Mouse (Mus musculus) MEL (cell line): Measurements from ENCODE around the gene Matn3.

Source experiments
- CTCF ChIP-seq, 3 experiments: IDR thresholded peaks in 2 of 3; conservative IDR thresholded peaks in 1 of 3; 2 replicates each; pipeline ENCODE4 v1.5.1; 2011 to 2012; ENCODE audit warnings: low read length in 3 of 3, low read depth in 2 of 3, mild to moderate bottlenecking in 2 of 3, improper control_type of control experiment in 1 of 3, inconsistent platforms in 1 of 3, mixed read lengths in 1 of 3, moderate library complexity in 1 of 3; ENCODE audit not compliant: control insufficient read depth in 1 of 3, insufficient read depth in 1 of 3, poor library complexity in 1 of 3, severe bottlenecking in 1 of 3
- GATA1 ChIP-seq: IDR thresholded peaks from 2 replicates; pipeline ENCODE4 v1.6.1; 2011; ENCODE audit warnings: low read depth, low read length, improper control_type of control experiment
- HCFC1 ChIP-seq: IDR thresholded peaks from 2 replicates; pipeline ENCODE4 v1.6.1; 2012; ENCODE audit warnings: low read depth, mild to moderate bottlenecking, inconsistent platforms, low read length, improper control_type of control experiment, moderate library complexity
- KAT2A ChIP-seq: conservative IDR thresholded peaks from 2 replicates; pipeline ENCODE4 v1.6.1; 2012; ENCODE audit warnings: low read depth, low read length, improper control_type of control experiment, inconsistent platforms
- MAZ ChIP-seq: IDR thresholded peaks from 2 replicates; pipeline ENCODE4 v1.6.1; 2012; ENCODE audit warnings: low read depth, mild to moderate bottlenecking, inconsistent platforms, low read length, improper control_type of control experiment
- MYB ChIP-seq: IDR thresholded peaks from 2 replicates; pipeline ENCODE4 v1.6.1; 2011; ENCODE audit warnings: mild to moderate bottlenecking, low read depth, low read length, improper control_type of control experiment
- NELFE ChIP-seq: IDR thresholded peaks from 2 replicates; pipeline ENCODE4 v1.6.1; 2011; ENCODE audit warnings: low read depth, low read length, improper control_type of control experiment
- NRF1 ChIP-seq: IDR thresholded peaks from 2 replicates; pipeline ENCODE4 v1.6.1; 2014; ENCODE audit warnings: low read depth, mild to moderate bottlenecking, inconsistent platforms, low read length, improper control_type of control experiment, moderate library complexity; ENCODE audit not compliant: poor library complexity, insufficient read depth, severe bottlenecking
- POLR2A ChIP-seq, 2 experiments: IDR thresholded peaks; 2 replicates each; pipeline ENCODE4 v1.6.1; 2011 to 2012; ENCODE audit warnings: low read length in 2 of 2, mild to moderate bottlenecking in 2 of 2, control low read depth in 1 of 2, improper control_type of control experiment in 1 of 2, low read depth in 1 of 2, moderate library complexity in 1 of 2; ENCODE audit not compliant: control insufficient read depth in 1 of 2, insufficient read depth in 1 of 2, poor library complexity in 1 of 2
- TAL1 ChIP-seq: IDR thresholded peaks from 2 replicates; pipeline ENCODE4 v1.6.1; 2012; ENCODE audit warnings: mild to moderate bottlenecking, inconsistent platforms, low read length, moderate library complexity, mixed read lengths
- UBTF ChIP-seq: IDR thresholded peaks from 2 replicates; pipeline ENCODE4 v1.6.1; 2012; ENCODE audit warnings: low read depth, mild to moderate bottlenecking, inconsistent platforms, low read length, improper control_type of control experiment, moderate library complexity, borderline replicate concordance; ENCODE audit not compliant: insufficient read depth
- USF1 ChIP-seq: IDR thresholded peaks from 2 replicates; pipeline ENCODE4 v1.6.1; 2014; ENCODE audit warnings: low read depth, mild to moderate bottlenecking, inconsistent platforms, low read length, improper control_type of control experiment, moderate library complexity
- USF2 ChIP-seq, 2 experiments: IDR thresholded peaks; 2 replicates each; pipeline ENCODE4 v1.6.1; 2011 to 2012; ENCODE audit warnings: improper control_type of control experiment in 2 of 2, low read length in 2 of 2, borderline replicate concordance in 1 of 2, inconsistent platforms in 1 of 2, low read depth in 1 of 2, mild to moderate bottlenecking in 1 of 2; ENCODE audit not compliant: insufficient read depth in 1 of 2

- TF ChIP-seq CTCF (IDR thresholded peaks at IDR 0.05 in 2 of 3, conservative IDR thresholded peaks at IDR 0.05 in 1 of 3; ENCODE audit: control insufficient read depth in 1 of 3, insufficient read depth in 1 of 3, low read depth in 2 of 3, low read length in 3 of 3, poor library complexity in 1 of 3, severe bottlenecking in 1 of 3), result no peak
- TF ChIP-seq TAL1, result no peak
- TF ChIP-seq NRF1, result no peak
- no peak for TF ChIP-seq KAT2A
- no peak for TF ChIP-seq USF1
- no peak for TF ChIP-seq UBTF
- no peak for TF ChIP-seq MAZ
- TF ChIP-seq POLR2A (IDR thresholded peaks at IDR 0.05; ENCODE audit: control insufficient read depth in 1 of 2, insufficient read depth in 1 of 2, low read depth in 1 of 2, low read length in 2 of 2, poor library complexity in 1 of 2), result no peak
- TF ChIP-seq GATA1, result no peak
- TF ChIP-seq HCFC1, result no peak
- no peak for TF ChIP-seq NELFE
- no peak for TF ChIP-seq MYB
- no peak for TF ChIP-seq USF2 (IDR thresholded peaks at IDR 0.05; ENCODE audit: borderline replicate concordance in 1 of 2, insufficient read depth in 1 of 2, low read depth in 1 of 2, low read length in 2 of 2)
These were observed 20.1 kb upstream of the Matn3 start for GRCm38 (mm10) chr12:8927652-8928051.
